Mouse (Mus musculus): ENCODE measurements around the gene Reep1. TPM values are rescaled to one million over a fixed set of nuclear protein-coding genes. Genes with fewer than 3 reads are reported as not detected.

The Reep1 gene
- polyA plus RNA-seq, 2 experiments: 1.9 to 3.0 TPM

DNA sequence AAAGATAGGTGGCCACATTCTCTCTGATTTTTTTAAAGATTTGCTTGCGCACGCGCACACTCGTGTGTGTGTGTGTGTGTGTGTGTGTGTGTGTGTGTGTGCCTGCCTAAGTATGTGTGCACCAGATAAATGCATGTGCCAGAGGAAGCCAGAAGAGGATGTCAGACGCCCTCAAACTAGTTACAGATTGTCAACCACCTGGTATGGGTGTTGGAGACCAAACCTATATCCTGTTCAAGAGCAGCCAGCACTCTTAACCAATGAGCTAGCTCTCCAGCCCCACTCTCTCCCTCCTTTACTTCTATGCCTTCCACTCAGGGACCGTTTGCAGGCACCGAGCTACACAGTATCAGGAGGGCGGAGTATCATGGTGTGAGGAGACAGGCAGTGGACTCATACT lies 39.5 kb downstream of the Reep1 start:
- Histone ChIP-seq H3K27ac (no peak overlapping the region), H3K36me3 (replicated peaks; ENCODE audit: control insufficient read depth, insufficient read depth, low read depth) (no peaks in the 10 kb centered on the region), H3K9me3 (ENCODE audit: control insufficient read depth, low read length) (no peaks in the 10 kb centered on the region), H3K4me3 (ENCODE audit: insufficient read depth in 1 of 2, low read depth in 2 of 2, low read length in 2 of 2) (no peak overlapping the region), H3K4me2 (ENCODE audit: low read depth) (no peak overlapping the region), H3K27me3 (ENCODE audit: control insufficient read depth, insufficient read depth, low read length) (no peaks in the 10 kb centered on the region), H3K9ac (replicated peaks) (no peak overlapping the region), H3K4me1 (replicated peaks; ENCODE audit: control insufficient read depth in 2 of 2, insufficient read depth in 2 of 2, low read length in 1 of 2) (peaks cover 0 to under 1% of the 10 kb centered on the region in 2 experiments; a peak in 2 of 4 replicates)
- TF ChIP-seq EP300 (IDR thresholded peaks at IDR 0.05; ENCODE audit: low read depth) (no peak), CTCF (IDR thresholded peaks at IDR 0.05; ENCODE audit: low read depth) (no peak)
- DNase-seq (ENCODE audit: low read depth in 3 of 3, low spot score in 3 of 3) (no peak), ATAC-seq (ENCODE audit: insufficient read depth) (no peak)
- 50% methylated on average over 8 of the region's 8 CpGs for WGBS (ENCODE audit: insufficient replicate concordance)

DNA sequence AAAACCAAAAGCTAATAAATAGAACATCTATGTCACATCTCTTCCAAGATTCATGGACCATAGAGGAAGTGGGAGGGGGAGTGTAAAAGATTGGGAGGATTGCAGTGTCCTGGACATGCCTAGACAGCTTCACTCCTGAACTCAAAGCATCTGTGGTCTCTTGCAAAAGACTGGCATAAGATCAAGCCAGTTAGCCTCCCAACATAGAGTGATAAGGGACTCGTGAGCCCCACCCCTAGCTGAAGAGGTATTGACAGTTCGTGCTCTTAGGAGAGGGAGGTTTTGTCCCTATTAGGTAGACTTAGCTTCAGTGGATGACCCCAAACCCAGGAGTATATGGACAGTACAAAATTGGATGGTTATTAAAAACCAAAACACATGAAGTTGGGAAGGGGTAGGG lies 44.2 kb downstream of the Reep1 start:
- no peaks in the 10 kb centered on the region for H3K27me3 ChIP-seq (ENCODE audit: control insufficient read depth, insufficient read depth, low read length)
- no peaks in the 10 kb centered on the region for H3K9me3 ChIP-seq (ENCODE audit: control insufficient read depth, low read length)
- H3K4me1 ChIP-seq (replicated peaks; ENCODE audit: control insufficient read depth in 2 of 2, insufficient read depth in 2 of 2, low read length in 1 of 2): no peaks in the 10 kb centered on the region; a peak in 1 of 4 replicates
- ATAC-seq (ENCODE audit: insufficient read depth) (peak; percentile 23; the same call in 1 of the 2 replicates), DNase-seq (ENCODE audit: low read depth in 3 of 3, low spot score in 3 of 3) (no peak)
- H3K36me3 ChIP-seq (replicated peaks; ENCODE audit: control insufficient read depth, insufficient read depth, low read depth): no peaks in the 10 kb centered on the region
- H3K9ac ChIP-seq (replicated peaks): no peak overlapping the region
- no peak overlapping the region for H3K27ac ChIP-seq
- TF ChIP-seq EP300 (IDR thresholded peaks at IDR 0.05; ENCODE audit: low read depth) (no peak), CTCF (IDR thresholded peaks at IDR 0.05; ENCODE audit: low read depth) (no peak)
- WGBS (ENCODE audit: insufficient replicate concordance): 15% methylated on average over 2 of the region's 2 CpGs
- no peak overlapping the region for H3K4me3 ChIP-seq (ENCODE audit: insufficient read depth in 1 of 2, low read depth in 2 of 2, low read length in 2 of 2)
- H3K4me2 ChIP-seq (ENCODE audit: low read depth): no peak overlapping the region

DNA sequence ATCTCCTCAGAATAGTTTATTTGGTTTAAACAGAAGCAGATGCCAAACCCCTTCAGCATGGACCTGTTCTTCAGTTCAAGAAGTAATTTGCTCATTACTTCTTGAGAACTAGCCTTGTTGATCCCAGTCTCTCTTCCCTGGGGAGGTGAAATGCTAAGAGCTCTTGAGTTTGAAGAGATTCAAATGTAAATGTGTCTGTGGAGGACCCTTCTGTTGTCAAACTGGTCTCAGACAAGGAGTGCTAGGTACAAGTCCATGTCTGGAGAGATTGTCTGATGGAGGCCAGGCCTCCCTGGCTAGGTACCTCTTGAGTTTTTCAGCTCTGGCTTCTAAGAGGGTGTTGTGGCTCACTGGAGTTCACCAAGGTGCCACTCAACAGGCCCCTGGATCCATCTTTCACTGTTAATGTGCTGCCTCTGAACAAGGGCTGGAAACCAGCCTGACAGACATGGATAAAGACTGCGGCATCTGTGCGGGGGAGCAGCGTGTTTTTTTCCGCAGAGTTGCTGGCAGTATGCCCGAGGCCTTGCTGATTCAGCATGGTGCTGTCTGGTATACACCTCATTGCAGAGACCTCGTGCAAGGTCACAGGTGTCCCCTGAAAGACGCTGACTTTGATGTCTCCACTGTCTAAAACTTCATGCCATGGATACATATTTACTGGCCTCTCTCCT lies 45.6 kb downstream of the Reep1 start:
- Histone ChIP-seq H3K9ac (replicated peaks) (no peak overlapping the region), H3K4me1 (replicated peaks; ENCODE audit: control insufficient read depth in 2 of 2, insufficient read depth in 2 of 2, low read length in 1 of 2) (no peaks in the 10 kb centered on the region; a peak in 1 of 4 replicates), H3K27ac (no peak overlapping the region), H3K4me3 (ENCODE audit: insufficient read depth in 1 of 2, low read depth in 2 of 2, low read length in 2 of 2) (no peak overlapping the region), H3K4me2 (ENCODE audit: low read depth) (no peak overlapping the region), H3K27me3 (ENCODE audit: control insufficient read depth, insufficient read depth, low read length) (no peaks in the 10 kb centered on the region), H3K9me3 (ENCODE audit: control insufficient read depth, low read length) (no peaks in the 10 kb centered on the region), H3K36me3 (replicated peaks; ENCODE audit: control insufficient read depth, insufficient read depth, low read depth) (no peaks in the 10 kb centered on the region)
- 70% methylated on average over 7 of the region's 7 CpGs for WGBS (ENCODE audit: insufficient replicate concordance)
- no peak for ATAC-seq (ENCODE audit: insufficient read depth)
- TF ChIP-seq CTCF (IDR thresholded peaks at IDR 0.05; ENCODE audit: low read depth) (no peak), EP300 (IDR thresholded peaks at IDR 0.05; ENCODE audit: low read depth) (no peak)
- DNase-seq (ENCODE audit: low read depth in 3 of 3, low spot score in 3 of 3): no peak

DNA sequence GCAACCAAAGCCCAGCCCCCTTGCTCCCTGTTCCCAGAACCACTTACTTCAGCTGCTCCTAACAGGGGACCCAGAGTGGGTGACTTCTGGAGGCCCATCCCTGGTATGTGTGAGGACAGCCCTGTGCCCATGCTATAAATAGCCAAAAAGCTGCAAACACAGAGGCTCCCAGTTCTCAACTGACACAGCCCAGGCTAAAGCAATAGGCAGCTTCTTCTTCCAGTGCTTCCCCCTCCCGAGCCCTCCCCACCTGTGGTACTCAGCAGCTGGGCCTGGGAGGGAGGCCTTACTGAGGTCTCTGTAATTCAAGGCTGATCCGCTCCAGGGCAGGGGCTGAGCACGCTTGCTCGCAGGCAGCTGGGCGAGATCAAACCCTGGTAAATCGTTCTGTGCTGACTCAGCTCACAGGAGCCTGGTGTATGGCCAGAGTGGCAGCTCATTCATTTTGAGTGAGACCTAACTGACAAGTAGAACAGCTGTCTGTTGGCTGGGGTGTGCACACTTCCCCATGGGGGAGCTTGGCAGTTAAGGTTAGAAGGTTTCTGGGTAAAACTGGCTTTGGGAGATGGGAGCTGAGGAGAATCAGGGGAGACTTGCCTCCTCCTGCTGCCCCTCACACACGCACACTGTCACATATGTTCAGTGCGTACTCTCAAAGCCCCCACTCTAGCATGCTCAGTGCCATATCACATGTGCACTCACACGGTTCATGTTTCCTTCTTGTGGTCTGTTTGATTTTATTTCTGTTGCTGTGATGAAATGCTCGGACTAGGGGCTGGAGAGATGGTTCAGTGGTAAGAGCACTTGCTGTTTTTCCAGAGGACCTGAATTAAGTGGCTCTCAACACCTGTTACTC lies 49.9 kb downstream of the Reep1 start:
- 0 out of 2 replicates have a peak, but pooled peaks have one; percentile 8 for ATAC-seq (ENCODE audit: insufficient read depth)
- Histone ChIP-seq H3K27me3 (ENCODE audit: control insufficient read depth, insufficient read depth, low read length) (no peaks in the 10 kb centered on the region), H3K9me3 (ENCODE audit: control insufficient read depth, low read length) (no peaks in the 10 kb centered on the region), H3K9ac (replicated peaks) (no peak overlapping the region), H3K4me1 (replicated peaks; ENCODE audit: control insufficient read depth in 2 of 2, insufficient read depth in 2 of 2, low read length in 1 of 2) (no peaks in the 10 kb centered on the region; a peak in 1 of 4 replicates), H3K4me3 (ENCODE audit: insufficient read depth in 1 of 2, low read depth in 2 of 2, low read length in 2 of 2) (no peak overlapping the region), H3K27ac (no peak overlapping the region), H3K4me2 (ENCODE audit: low read depth) (no peak overlapping the region), H3K36me3 (replicated peaks; ENCODE audit: control insufficient read depth, insufficient read depth, low read depth) (no peaks in the 10 kb centered on the region)
- no peak for TF ChIP-seq CTCF (IDR thresholded peaks at IDR 0.05; ENCODE audit: low read depth)
- no peak for DNase-seq (ENCODE audit: low read depth in 3 of 3, low spot score in 3 of 3)
- 37% methylated on average over 10 of the region's 10 CpGs for WGBS (ENCODE audit: insufficient replicate concordance)

DNA sequence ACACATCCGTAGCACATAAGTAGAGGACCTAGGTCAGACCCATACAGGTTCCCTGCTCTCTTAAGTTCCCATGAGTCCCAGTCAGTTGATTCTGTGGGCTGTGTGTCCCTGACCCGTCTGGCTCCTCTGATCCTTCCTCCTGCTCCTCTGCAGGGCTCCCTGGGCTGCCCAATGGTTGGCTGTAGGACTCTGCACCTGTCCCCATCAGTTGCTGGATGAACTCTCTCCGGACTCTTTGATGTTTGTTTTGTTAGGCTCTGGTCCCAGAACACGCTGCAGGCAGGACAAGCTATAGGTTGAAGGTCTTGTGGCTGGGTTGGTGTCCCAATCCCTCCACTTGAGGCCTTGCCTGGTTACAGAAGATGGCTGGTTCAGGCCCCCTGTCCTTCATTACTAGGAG lies 51.4 kb downstream of the Reep1 start:
- no peaks in the 10 kb centered on the region; a peak in 1 of 4 replicates for H3K4me1 ChIP-seq (replicated peaks; ENCODE audit: control insufficient read depth in 2 of 2, insufficient read depth in 2 of 2, low read length in 1 of 2)
- H3K36me3 ChIP-seq (replicated peaks; ENCODE audit: control insufficient read depth, insufficient read depth, low read depth): no peaks in the 10 kb centered on the region
- DNase-seq (ENCODE audit: low read depth in 3 of 3, low spot score in 3 of 3) (peak in 1 of 3 experiments; percentile 16), ATAC-seq (ENCODE audit: insufficient read depth) (peak; percentile 59)
- TF ChIP-seq EP300 (IDR thresholded peaks at IDR 0.05; ENCODE audit: low read depth): no peak
- no peak for TF ChIP-seq CTCF (IDR thresholded peaks at IDR 0.05; ENCODE audit: low read depth)
- H3K27me3 ChIP-seq (ENCODE audit: control insufficient read depth, insufficient read depth, low read length): no peaks in the 10 kb centered on the region
- no peak overlapping the region for H3K9ac ChIP-seq (replicated peaks)
- 74% methylated on average over 4 of the region's 4 CpGs for whole genome bisulfite sequencing (ENCODE audit: insufficient replicate concordance)
- no peak overlapping the region for H3K27ac ChIP-seq
- H3K4me3 ChIP-seq (ENCODE audit: insufficient read depth in 1 of 2, low read depth in 2 of 2, low read length in 2 of 2): no peak overlapping the region
- no peaks in the 10 kb centered on the region for H3K9me3 ChIP-seq (ENCODE audit: control insufficient read depth, low read length)
- no peak overlapping the region for H3K4me2 ChIP-seq (ENCODE audit: low read depth)
